15 mouse cellular contexts compared by ENCODE assay signal in genomic region chr10:96180554-96181397, GRCm38 (mm10). TPM values are rescaled to one million over a fixed set of nuclear protein-coding genes. Genes with fewer than 3 reads are reported as not detected.
A peak's percentile ranks its signal among the peaks of the same experiment; 100 is the strongest.
DNase-seq lines count a peak whose midpoint lies in the region; ATAC-seq lines count a peak whose summit lies in the region.
"Had no signal": no experiment of that assay in that cellular context is flagged by ENCODE, and none has a peak within 500 bp of the region (broad histone marks: within the 10 kb centered on the region; RNA-seq: fewer than 3 reads in every experiment).

No protein-coding gene starts in this region.

- H3K4me2 ChIP-seq in heart, embryonic 13.5 days, result no peak overlapping the region
- peak overlapping the region; percentile 17; the same call in 1 of the 2 replicates for H3K4me2 ChIP-seq in liver, embryonic 13.5 days
- H3K4me2 ChIP-seq: limb, embryonic 15.5 days had no signal

- H3K36me3 ChIP-seq in heart, embryonic 13.5 days, result no peaks in the 10 kb centered on the region
- no peaks in the 10 kb centered on the region for H3K36me3 ChIP-seq in liver, embryonic 13.5 days
- H3K36me3 ChIP-seq: embryonic facial prominence, embryonic 10.5 days; limb, embryonic 15.5 days had no signal

- ATAC-seq in heart, embryonic 13.5 days (ENCODE audit: extremely low read depth, insufficient number of reproducible peaks, low FRiP score, low TSS enrichment), result no peak
- ATAC-seq in liver, embryonic 13.5 days (ENCODE audit: low read depth), result no peak
- ATAC-seq: forebrain, embryonic 14.5 days; midbrain, embryonic 16.5 days had no signal

- no peak overlapping the region for H3K9ac ChIP-seq in heart, embryonic 13.5 days
- no peak overlapping the region for H3K9ac ChIP-seq in liver, embryonic 13.5 days
- H3K9ac ChIP-seq: limb, embryonic 15.5 days had no signal

- no peaks in the 10 kb centered on the region for H3K9me3 ChIP-seq in heart, embryonic 13.5 days
- no peaks in the 10 kb centered on the region for H3K9me3 ChIP-seq in liver, embryonic 13.5 days (replicated peaks)
- H3K9me3 ChIP-seq: embryonic facial prominence, embryonic 10.5 days; limb, embryonic 15.5 days had no signal

- DNase-seq in heart, adult 8-10 months (ENCODE audit: low spot score), result no peak
- peak; percentile 33 for DNase-seq in MEL-GATA-1-ER (ENCODE audit: extremely low read depth, low read depth)
- no peak for DNase-seq in liver, embryonic 13.5 days
- DNase-seq in thymus, adult 18-20 months, result peak; percentile 41 to 66
- DNase-seq in layer of hippocampus, adult 9-10 months (ENCODE audit: low spot score), result no peak
- no peak for DNase-seq in adrenal gland, postnatal 25 days
- DNase-seq in kidney, postnatal 10 days, result no peak
- DNase-seq: layer of hippocampus, adult 9-11 months had no signal

- H3K27ac ChIP-seq in heart, embryonic 13.5 days (replicated peaks), result peak overlapping the region; percentile 21; the same call in 1 of the 2 replicates
- H3K27ac ChIP-seq in liver, embryonic 13.5 days, result peak overlapping the region; percentile 66
- H3K27ac ChIP-seq: embryonic facial prominence, embryonic 10.5 days; limb, embryonic 15.5 days had no signal

- no peak overlapping the region for H3K4me3 ChIP-seq in heart, embryonic 13.5 days
- no peak overlapping the region for H3K4me3 ChIP-seq in liver, embryonic 13.5 days (replicated peaks)
- H3K4me3 ChIP-seq: embryonic facial prominence, embryonic 10.5 days; limb, embryonic 15.5 days had no signal

- 57% methylated on average over 12 of the region's 12 CpGs for WGBS in heart, embryonic 13.5 days
- 16% methylated on average over 12 of the region's 12 CpGs for WGBS in liver, embryonic 13.5 days (ENCODE audit: insufficient replicate concordance)

- no peaks in the 10 kb centered on the region for H3K27me3 ChIP-seq in heart, embryonic 13.5 days (replicated peaks)
- H3K27me3 ChIP-seq in liver, embryonic 13.5 days, result no peaks in the 10 kb centered on the region
- H3K27me3 ChIP-seq: limb, embryonic 15.5 days had no signal

- peaks cover 16% of the 10 kb centered on the region for H3K4me1 ChIP-seq in heart, embryonic 13.5 days
- peaks cover 24% of the 10 kb centered on the region for H3K4me1 ChIP-seq in liver, embryonic 13.5 days (replicated peaks)
- H3K4me1 ChIP-seq: embryonic facial prominence, embryonic 10.5 days; limb, embryonic 15.5 days had no signal

RNA-seq across cellular contexts. Expression of gene Gm5426, which starts 44.4 kb away (rescaled TPM):
- not detected in 2 replicates for polyA plus RNA-seq in heart, embryonic 13.5 days (2015; fragmentation: Nextera tagmentation; extraction: Ambion mirVana)
- not detected for total RNA-seq in heart, adult 8-10 months (2022)
- polyA plus RNA-seq in liver, embryonic 13.5 days (2015; fragmentation: Nextera tagmentation; extraction: Ambion mirVana), result not detected in 2 replicates
- total RNA-seq in adrenal gland, postnatal 25 days (2021), result not detected in 2 replicates
- total RNA-seq: granulocyte monocyte progenitor cell, adult 5-6 weeks had no signal
- polyA plus RNA-seq: embryonic facial prominence, embryonic 10.5 days; forebrain, embryonic 14.5 days; kidney, adult 2 months; limb, embryonic 15.5 days; midbrain, embryonic 16.5 days had no signal

Comparison
In these comparisons a context has a peak if more than half of its experiments do, and no peak if none do; other contexts are left out.
1. DNase-seq: peak in MEL-GATA-1-ER (single experiment) and thymus, adult 18-20 months (2 of 2); none in heart, adult 8-10 months (single experiment), liver, embryonic 13.5 days (single experiment), layer of hippocampus, adult 9-10 months (single experiment), adrenal gland, postnatal 25 days (single experiment) and kidney, postnatal 10 days (single experiment).